Mouse (Mus musculus) CH12.LX (cell line): ENCODE data around the gene Arrdc2. TPM values are rescaled to one million over a fixed set of nuclear protein-coding genes. Genes with fewer than 3 reads are reported as not detected.

Experiments used
- DNase-seq: peaks from one replicate; pipeline ENCODE4 v3.0.0-alpha.2; 2013; ENCODE audit errors: extremely low read depth
- H3K27ac ChIP-seq: 2 replicates; pipeline ENCODE4 v1.5.1; 2012; ENCODE audit warnings: low read depth, mild to moderate bottlenecking, control low read depth, moderate library complexity; ENCODE audit not compliant: insufficient read depth
- H3K27me3 ChIP-seq: replicated peaks from 2 replicates; pipeline ENCODE3; 2012; ENCODE audit warnings: inconsistent platforms
- H3K36me3 ChIP-seq, 2 experiments: replicated peaks in 1 of 2; 2 replicates each; pipeline versions ENCODE3 to v1.6.1; 2012; ENCODE audit warnings: inconsistent platforms in 1 of 2, low read length in 1 of 2, mild to moderate bottlenecking in 1 of 2, mixed read lengths in 1 of 2, moderate library complexity in 1 of 2; ENCODE audit not compliant: control insufficient read depth in 1 of 2, insufficient read depth in 1 of 2
- H3K4me1 ChIP-seq, 2 experiments: 2 replicates each; pipeline ENCODE4 v1.6.1; 2012; ENCODE audit warnings: inconsistent platforms in 1 of 2, moderate library complexity in 1 of 2; ENCODE audit not compliant: insufficient read depth in 2 of 2, control insufficient read depth in 1 of 2
- H3K4me2 ChIP-seq: 2 replicates; pipeline ENCODE4 v1.6.1; 2012; ENCODE audit warnings: low read depth, mild to moderate bottlenecking, control low read depth; ENCODE audit not compliant: poor library complexity, insufficient read depth, severe bottlenecking
- H3K4me3 ChIP-seq, 3 experiments: fragments of 150-350 bp in 1 of 3; sonication (generic) in 1 of 3; replicated peaks in 1 of 3; 2 replicates each; pipeline versions ENCODE3 to v1.5.1; 2011 to 2012; ENCODE audit warnings: low read depth in 2 of 3, low read length in 2 of 3, mild to moderate bottlenecking in 2 of 3, moderate library complexity in 2 of 3, control low read depth in 1 of 3, improper control_type of control experiment in 1 of 3, inconsistent platforms in 1 of 3, mixed read lengths in 1 of 3; ENCODE audit not compliant: poor library complexity in 1 of 3
- H3K79me2 ChIP-seq: replicated peaks from 2 replicates; pipeline ENCODE4 v1.6.1; 2012; ENCODE audit warnings: mild to moderate bottlenecking, moderate library complexity; ENCODE audit not compliant: control insufficient read depth, poor library complexity, insufficient read depth, severe bottlenecking; ENCODE audit errors: extremely low read depth
- H3K9ac ChIP-seq: 2 replicates; pipeline ENCODE4 v1.6.1; 2012; ENCODE audit warnings: low read depth, mild to moderate bottlenecking, control low read depth, moderate library complexity; ENCODE audit not compliant: insufficient read depth
- H3K9me3 ChIP-seq: replicated peaks from 2 replicates; pipeline ENCODE3; 2012; ENCODE audit warnings: low read length, inconsistent platforms, mixed read lengths
- EP300 ChIP-seq: IDR thresholded peaks from 2 replicates; pipeline ENCODE4 v1.6.1; 2011; ENCODE audit warnings: low read length, improper control_type of control experiment
- ETS1 ChIP-seq: conservative IDR thresholded peaks from 2 replicates; pipeline ENCODE4 v1.6.1; 2012; ENCODE audit warnings: low read depth, mild to moderate bottlenecking, inconsistent platforms, low read length, improper control_type of control experiment, moderate library complexity
- GABPA ChIP-seq: IDR thresholded peaks from 2 replicates; pipeline ENCODE4 v1.6.1; 2012; ENCODE audit warnings: low read depth, low read length, improper control_type of control experiment, inconsistent platforms; ENCODE audit not compliant: insufficient replicate concordance
- IRF4 ChIP-seq: IDR thresholded peaks from 2 replicates; pipeline ENCODE4 v1.6.1; 2014; ENCODE audit warnings: low read depth, mild to moderate bottlenecking, inconsistent platforms, low read length, improper control_type of control experiment
- JUN ChIP-seq: IDR thresholded peaks from 2 replicates; pipeline ENCODE4 v1.6.1; 2011; ENCODE audit warnings: low read depth, mild to moderate bottlenecking, low read length, improper control_type of control experiment, moderate library complexity; ENCODE audit not compliant: insufficient read depth
- MAFK ChIP-seq: IDR thresholded peaks from 2 replicates; pipeline ENCODE4 v1.6.1; 2011; ENCODE audit warnings: low read length, improper control_type of control experiment; ENCODE audit not compliant: insufficient replicate concordance
- MEF2A ChIP-seq: IDR thresholded peaks from 2 replicates; pipeline ENCODE4 v1.6.1; 2014; ENCODE audit warnings: low read depth, mild to moderate bottlenecking, inconsistent platforms, low read length, improper control_type of control experiment, borderline replicate concordance
- PAX5 ChIP-seq: IDR thresholded peaks from 2 replicates; pipeline ENCODE4 v1.6.1; 2012; ENCODE audit warnings: low read length, inconsistent platforms, mixed read lengths
- RAD21 ChIP-seq: IDR thresholded peaks from 2 replicates; pipeline ENCODE4 v1.6.1; 2011; ENCODE audit warnings: low read depth, mild to moderate bottlenecking, low read length, improper control_type of control experiment, moderate library complexity
- SIN3A ChIP-seq: IDR thresholded peaks from 2 replicates; pipeline ENCODE4 v1.6.1; 2012; ENCODE audit warnings: low read length, improper control_type of control experiment, inconsistent platforms
- SMC3 ChIP-seq: IDR thresholded peaks from 2 replicates; pipeline ENCODE4 v1.6.1; 2011; ENCODE audit warnings: low read depth, low read length, improper control_type of control experiment
- TBP ChIP-seq: conservative IDR thresholded peaks from 2 replicates; pipeline ENCODE4 v1.6.1; 2011; ENCODE audit warnings: low read depth, low read length, improper control_type of control experiment
- TCF12 ChIP-seq: IDR thresholded peaks from 2 replicates; pipeline ENCODE4 v1.6.1; 2014; ENCODE audit warnings: low read depth, mild to moderate bottlenecking, inconsistent platforms, low read length, improper control_type of control experiment
- UBTF ChIP-seq: IDR thresholded peaks from 2 replicates; pipeline ENCODE4 v1.6.1; 2012; ENCODE audit warnings: low read depth, mild to moderate bottlenecking, inconsistent platforms, low read length, improper control_type of control experiment, moderate library complexity
- ZC3H11A ChIP-seq: IDR thresholded peaks from 2 replicates; pipeline ENCODE4 v1.6.1; 2012; ENCODE audit warnings: low read depth, mild to moderate bottlenecking, inconsistent platforms, low read length, improper control_type of control experiment
- ZKSCAN1 ChIP-seq: IDR thresholded peaks from 2 replicates; pipeline ENCODE4 v1.6.1; 2012; ENCODE audit warnings: low read depth, inconsistent platforms, low read length, improper control_type of control experiment, borderline replicate concordance
- ZMIZ1 ChIP-seq: IDR thresholded peaks from 2 replicates; pipeline ENCODE4 v1.6.1; 2012; ENCODE audit warnings: low read depth, mild to moderate bottlenecking, inconsistent platforms, low read length, improper control_type of control experiment
- ZNF384 ChIP-seq: IDR thresholded peaks from 2 replicates; pipeline ENCODE4 v1.6.1; 2012; ENCODE audit warnings: low read depth, low read length, improper control_type of control experiment, inconsistent platforms
- dilution Hi-C: fragments of 300-500 bp; cut with MboI; formaldehyde crosslinking; loops from 2 replicates; pipeline ENCODE4 v1.14.3; 2020; ENCODE audit warnings: low sequenced_read_pairs; ENCODE audit not compliant: extremely low pct_unique_long_range_greater_than_20kb, extremely low pct_ligation_motif_present
- in situ Hi-C: fragments of 300-500 bp; cut with MboI; formaldehyde crosslinking; loops from 3 replicates; pipeline ENCODE4 v1.14.3; 2019; ENCODE audit warnings: low sequenced_read_pairs, low pct_ligation_motif_present, low pct_unique_long_range_greater_than_20kb, mixed read lengths
- polyA plus RNA-seq: library from polyadenylated mRNA; unstranded; fragments of >175 nt; gene quantifications from 2 replicates; pipeline ENCODE4 v1.2.1, GENCODE M21; 2012; ENCODE audit warnings: low read depth; ENCODE audit not compliant: insufficient read length
- total RNA-seq, 2 experiments: library from RNA; depleted of rRNA; stranded (reverse); fragments of 300-350 nt in 1 of 2; fragments of >200 nt in 1 of 2; gene quantifications; 2 replicates each; pipeline ENCODE4 v1.2.3; 2012 to 2014

The Arrdc2 gene
- total and polyA plus RNA-seq, 3 experiments: 5.6 to 8.0 (median 6.1) TPM

DNA sequence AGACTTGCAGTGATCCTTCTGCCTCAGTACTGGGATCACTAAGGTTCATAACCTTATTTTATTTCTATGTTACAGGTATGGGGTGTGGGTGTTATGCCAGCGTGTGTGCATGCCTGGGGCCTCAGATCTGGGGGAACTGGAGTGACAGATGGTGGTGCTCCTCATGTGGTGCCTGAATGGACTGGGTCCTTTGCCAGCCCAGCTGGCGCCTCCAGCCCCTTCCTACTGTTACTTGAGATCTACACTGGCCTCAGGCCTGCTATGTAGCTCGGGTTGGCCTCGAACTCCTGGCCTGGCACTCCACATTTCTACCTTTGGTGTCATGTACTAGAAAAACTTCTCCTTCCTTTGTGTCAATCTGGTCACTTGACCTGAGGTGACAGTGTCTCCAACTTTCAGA is 44.7 kb upstream of the Arrdc2 start:
- no peak overlapping the region for H3K4me3 ChIP-seq
- H3K27ac ChIP-seq: no peak overlapping the region
- dilution Hi-C loops: no loop called here
- H3K79me2 ChIP-seq: no peaks in the 10 kb centered on the region
- no peak for DNase-seq
- H3K4me2 ChIP-seq: no peak overlapping the region
- H3K27me3 ChIP-seq: no peaks in the 10 kb centered on the region
- no peak overlapping the region for H3K9ac ChIP-seq
- peaks cover 13 to 40% of the 10 kb centered on the region in 2 experiments for H3K4me1 ChIP-seq
- no peaks in the 10 kb centered on the region for H3K9me3 ChIP-seq
- in situ Hi-C loops: no loop called here
- H3K36me3 ChIP-seq: peaks cover 0 to 52% of the 10 kb centered on the region in 2 experiments
- TF ChIP-seq TCF12 (no peak), JUN (no peak), ZKSCAN1 (no peak), ETS1 (no peak), SIN3A (no peak), SMC3 (no peak), RAD21 (no peak)

GRCm38 (mm10) chr8:70880546-70880945 is 41.0 kb upstream of the Arrdc2 start:
- no peaks in the 10 kb centered on the region for H3K79me2 ChIP-seq
- no peak overlapping the region for H3K4me3 ChIP-seq
- no peak overlapping the region for H3K27ac ChIP-seq
- in situ Hi-C loops (no loop called here), dilution Hi-C loops (no loop called here)
- no peaks in the 10 kb centered on the region for H3K27me3 ChIP-seq
- H3K4me2 ChIP-seq: no peak overlapping the region
- peaks cover 8 to 30% of the 10 kb centered on the region in 2 experiments for H3K4me1 ChIP-seq
- no peak for TF ChIP-seq EP300
- no peak for TF ChIP-seq GABPA
- TF ChIP-seq ZC3H11A: no peak
- TF ChIP-seq MAFK: no peak
- no peak for TF ChIP-seq SIN3A
- no peak for TF ChIP-seq ZKSCAN1
- TF ChIP-seq PAX5: no peak
- TF ChIP-seq TBP: no peak
- no peak for TF ChIP-seq ZNF384
- TF ChIP-seq MEF2A: no peak
- no peak for TF ChIP-seq UBTF
- no peak for TF ChIP-seq IRF4
- no peak for TF ChIP-seq JUN
- no peak for TF ChIP-seq ZMIZ1
- H3K9me3 ChIP-seq: no peaks in the 10 kb centered on the region
- DNase-seq: no peak
- peaks cover 0 to 34% of the 10 kb centered on the region in 2 experiments for H3K36me3 ChIP-seq
- H3K9ac ChIP-seq: no peak overlapping the region
